Mouse (Mus musculus): ENCODE results near the gene 9930111J21Rik2. TPM values are rescaled to one million over a fixed set of nuclear protein-coding genes. Genes with fewer than 3 reads are reported as not detected.
"Not testable (repeated sequence)": the region's sequence is repeated elsewhere in the genome, so short reads cannot be mapped to it uniquely, and the experiment has no call there.

Gene 9930111J21Rik2
- polyA plus RNA-seq, 1 experiment from 2014 or later: 1.2 TPM

GRCm38 (mm10) chr11:48993296-48993695 lies 57.7 kb downstream of the 9930111J21Rik2 start:
- not testable (repeated sequence) for H3K4me3 ChIP-seq (ENCODE audit: low read depth, low read length); ATAC-seq (ENCODE audit: insufficient number of reproducible peaks, insufficient read depth, low FRiP score, low read depth); H3K27ac ChIP-seq (ENCODE audit: low read length); H3K4me1 ChIP-seq (ENCODE audit: control insufficient read depth, insufficient read depth, low read length); H3K9ac ChIP-seq (replicated peaks; ENCODE audit: low read depth, low read length); H3K4me2 ChIP-seq (replicated peaks; ENCODE audit: low read depth, low read length); H3K9me3 ChIP-seq (ENCODE audit: control insufficient read depth, low read depth, low read length); H3K27me3 ChIP-seq (ENCODE audit: control insufficient read depth, insufficient read depth, low read length); H3K36me3 ChIP-seq (ENCODE audit: control insufficient read depth, insufficient read depth, low read length)
- WGBS: 30% methylated on average over 10 of the region's 10 CpGs

GRCm38 (mm10) chr11:48991740-48992520 lies 59.1 kb downstream of the 9930111J21Rik2 start, which contains the start of gene Gm12185:
TSS of gene Gm12185 (minus strand) at chr11:48992226.
- H3K27ac ChIP-seq (ENCODE audit: low read length); ATAC-seq (ENCODE audit: insufficient number of reproducible peaks, insufficient read depth, low FRiP score, low read depth); H3K9me3 ChIP-seq (ENCODE audit: control insufficient read depth, low read depth, low read length); H3K36me3 ChIP-seq (ENCODE audit: control insufficient read depth, insufficient read depth, low read length); H3K27me3 ChIP-seq (ENCODE audit: control insufficient read depth, insufficient read depth, low read length); H3K4me1 ChIP-seq (ENCODE audit: control insufficient read depth, insufficient read depth, low read length); H3K4me2 ChIP-seq (replicated peaks; ENCODE audit: low read depth, low read length); H3K4me3 ChIP-seq (ENCODE audit: low read depth, low read length); H3K9ac ChIP-seq (replicated peaks; ENCODE audit: low read depth, low read length): not testable (repeated sequence)
- 50% methylated on average over 4 of the region's 4 CpGs for WGBS

GRCm38 (mm10) chr11:48989981-48990380 lies 61.1 kb downstream of the 9930111J21Rik2 start:
- WGBS: 68% methylated on average over 1 of the region's 2 CpGs
- not testable (repeated sequence) for H3K9me3 ChIP-seq (ENCODE audit: control insufficient read depth, low read depth, low read length); H3K27me3 ChIP-seq (ENCODE audit: control insufficient read depth, insufficient read depth, low read length); H3K36me3 ChIP-seq (ENCODE audit: control insufficient read depth, insufficient read depth, low read length); H3K4me2 ChIP-seq (replicated peaks; ENCODE audit: low read depth, low read length); H3K4me1 ChIP-seq (ENCODE audit: control insufficient read depth, insufficient read depth, low read length); ATAC-seq (ENCODE audit: insufficient number of reproducible peaks, insufficient read depth, low FRiP score, low read depth); H3K9ac ChIP-seq (replicated peaks; ENCODE audit: low read depth, low read length); H3K27ac ChIP-seq (ENCODE audit: low read length); H3K4me3 ChIP-seq (ENCODE audit: low read depth, low read length)

- not testable (repeated sequence) for H3K9me3 ChIP-seq (ENCODE audit: control insufficient read depth, low read depth, low read length); H3K27ac ChIP-seq (ENCODE audit: low read length); H3K36me3 ChIP-seq (ENCODE audit: control insufficient read depth, insufficient read depth, low read length); H3K4me3 ChIP-seq (ENCODE audit: low read depth, low read length); H3K27me3 ChIP-seq (ENCODE audit: control insufficient read depth, insufficient read depth, low read length); H3K4me1 ChIP-seq (ENCODE audit: control insufficient read depth, insufficient read depth, low read length); ATAC-seq (ENCODE audit: insufficient number of reproducible peaks, insufficient read depth, low FRiP score, low read depth); H3K9ac ChIP-seq (replicated peaks; ENCODE audit: low read depth, low read length); H3K4me2 ChIP-seq (replicated peaks; ENCODE audit: low read depth, low read length)
- WGBS: 81% methylated on average over 2 of the region's 3 CpGs
These were observed 62.8 kb downstream of the 9930111J21Rik2 start for GRCm38 (mm10) chr11:48988219-48988618.

GRCm38 (mm10) chr11:48982848-48983247 lies 68.2 kb downstream of the 9930111J21Rik2 start:
- not testable (repeated sequence) for H3K36me3 ChIP-seq (ENCODE audit: control insufficient read depth, insufficient read depth, low read length); H3K4me2 ChIP-seq (replicated peaks; ENCODE audit: low read depth, low read length); H3K4me3 ChIP-seq (ENCODE audit: low read depth, low read length); H3K27ac ChIP-seq (ENCODE audit: low read length); H3K4me1 ChIP-seq (ENCODE audit: control insufficient read depth, insufficient read depth, low read length); H3K27me3 ChIP-seq (ENCODE audit: control insufficient read depth, insufficient read depth, low read length); H3K9me3 ChIP-seq (ENCODE audit: control insufficient read depth, low read depth, low read length); H3K9ac ChIP-seq (replicated peaks; ENCODE audit: low read depth, low read length); ATAC-seq (ENCODE audit: insufficient number of reproducible peaks, insufficient read depth, low FRiP score, low read depth)
- WGBS: no CpG with 5 or more reads among the region's 3 CpGs

GRCm38 (mm10) chr11:48980052-48980451 lies 71.0 kb downstream of the 9930111J21Rik2 start:
- H3K9me3 ChIP-seq (ENCODE audit: control insufficient read depth, low read depth, low read length); H3K4me3 ChIP-seq (ENCODE audit: low read depth, low read length); H3K27ac ChIP-seq (ENCODE audit: low read length); H3K9ac ChIP-seq (replicated peaks; ENCODE audit: low read depth, low read length); H3K27me3 ChIP-seq (ENCODE audit: control insufficient read depth, insufficient read depth, low read length); H3K4me1 ChIP-seq (ENCODE audit: control insufficient read depth, insufficient read depth, low read length); H3K4me2 ChIP-seq (replicated peaks; ENCODE audit: low read depth, low read length); ATAC-seq (ENCODE audit: insufficient number of reproducible peaks, insufficient read depth, low FRiP score, low read depth); H3K36me3 ChIP-seq (ENCODE audit: control insufficient read depth, insufficient read depth, low read length): not testable (repeated sequence)
- WGBS: no CpG with 5 or more reads among the region's 5 CpGs

- not testable (repeated sequence) for H3K9me3 ChIP-seq (ENCODE audit: control insufficient read depth, low read depth, low read length); H3K36me3 ChIP-seq (ENCODE audit: control insufficient read depth, insufficient read depth, low read length); H3K27me3 ChIP-seq (ENCODE audit: control insufficient read depth, insufficient read depth, low read length); ATAC-seq (ENCODE audit: insufficient number of reproducible peaks, insufficient read depth, low FRiP score, low read depth); H3K4me2 ChIP-seq (replicated peaks; ENCODE audit: low read depth, low read length); H3K27ac ChIP-seq (ENCODE audit: low read length); H3K4me3 ChIP-seq (ENCODE audit: low read depth, low read length); H3K9ac ChIP-seq (replicated peaks; ENCODE audit: low read depth, low read length); H3K4me1 ChIP-seq (ENCODE audit: control insufficient read depth, insufficient read depth, low read length)
- no CpG with 5 or more reads among the region's 3 CpGs for WGBS
These were observed 71.8 kb downstream of the 9930111J21Rik2 start, which contains the start of gene 9930111J21Rik1 for GRCm38 (mm10) chr11:48979251-48979650. TSS of gene 9930111J21Rik1 (minus strand) at chr11:48979398.

GRCm38 (mm10) chr11:48978240-48978939 lies 72.7 kb downstream of the 9930111J21Rik2 start, which contains the start of gene Olfr56:
TSS of gene Olfr56 (plus strand) at chr11:48978889.
- H3K27me3 ChIP-seq (ENCODE audit: control insufficient read depth, insufficient read depth, low read length); ATAC-seq (ENCODE audit: insufficient number of reproducible peaks, insufficient read depth, low FRiP score, low read depth); H3K27ac ChIP-seq (ENCODE audit: low read length); H3K4me3 ChIP-seq (ENCODE audit: low read depth, low read length); H3K4me1 ChIP-seq (ENCODE audit: control insufficient read depth, insufficient read depth, low read length); H3K9ac ChIP-seq (replicated peaks; ENCODE audit: low read depth, low read length); H3K4me2 ChIP-seq (replicated peaks; ENCODE audit: low read depth, low read length); H3K36me3 ChIP-seq (ENCODE audit: control insufficient read depth, insufficient read depth, low read length); H3K9me3 ChIP-seq (ENCODE audit: control insufficient read depth, low read depth, low read length): not testable (repeated sequence)
- WGBS: no CpG with 5 or more reads among the region's 1 CpGs
